Mouse (Mus musculus) lung, postnatal 0 days (tissue): ENCODE results near the gene Lcp2.

Source experiments
- CTCF ChIP-seq: IDR thresholded peaks from 2 replicates; pipeline ENCODE4 v1.5.1; 2016; ENCODE audit warnings: antibody characterized with exemption, mild to moderate bottlenecking
- EP300 ChIP-seq: IDR thresholded peaks from 2 replicates; pipeline ENCODE4 v1.6.1; 2016; ENCODE audit warnings: antibody characterized with exemption, mild to moderate bottlenecking, control low read depth

DNA sequence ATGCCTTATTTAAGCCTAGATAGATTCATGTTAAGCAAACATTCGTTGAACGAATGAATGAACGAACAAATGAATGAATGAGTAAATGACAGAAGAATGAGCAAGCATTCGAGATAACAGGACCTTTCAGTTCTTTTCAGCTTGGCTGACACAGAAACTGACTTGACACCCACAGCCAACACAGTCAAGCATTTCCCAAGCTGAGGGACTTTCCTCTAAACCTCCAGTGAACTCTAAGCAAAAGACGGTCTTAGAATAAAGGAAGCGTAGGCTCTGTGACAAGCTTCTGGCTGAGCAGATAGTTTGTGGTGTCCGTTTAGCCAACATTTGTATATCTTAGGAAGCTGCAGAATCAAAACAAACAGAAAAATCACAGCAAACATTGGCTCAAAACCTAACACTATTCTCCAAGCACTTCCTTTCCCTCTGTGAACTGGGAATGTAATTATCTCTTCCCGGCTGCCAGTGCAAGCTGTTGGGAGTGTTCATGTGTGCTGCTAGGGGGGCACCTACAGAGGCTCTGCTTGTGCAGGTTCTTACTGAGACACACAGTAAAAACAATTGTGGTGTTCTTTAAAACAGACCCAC, 39.5 kb downstream of the Lcp2 start:
- TF ChIP-seq CTCF: no peak
- no peak for TF ChIP-seq EP300
